Mouse (Mus musculus): ENCODE data around the gene Ptprr. TPM values are rescaled to one million over a fixed set of nuclear protein-coding genes. Genes with fewer than 3 reads are reported as not detected.

Gene Ptprr
- total RNA-seq (2014; fragmentation: Nextera tagmentation), result 0.83 TPM in 1 of 2 replicates, not detected in the other
- 0.73 and 2.0 TPM in 2 replicates for total RNA-seq (2017)

- peak; percentile 89 for ATAC-seq (replicated peaks; ENCODE audit: poor library complexity, severe bottlenecking)
Measured at GRCm38 (mm10) chr10:116017845-116018479, at the start of gene Ptprr. TSS of gene Ptprr (plus strand) at chr10:116018213.

GRCm38 (mm10) chr10:115976345-115976744 lies 41.7 kb upstream of the Ptprr start:
- no peak for ATAC-seq (replicated peaks; ENCODE audit: poor library complexity, severe bottlenecking)

- no peak for ATAC-seq (replicated peaks; ENCODE audit: poor library complexity, severe bottlenecking)
Measured at GRCm38 (mm10) chr10:115978992-115979391, 39.0 kb upstream of the Ptprr start.

- no peak for ATAC-seq (replicated peaks; ENCODE audit: poor library complexity, severe bottlenecking)
Measured at GRCm38 (mm10) chr10:115980018-115980417, 38.0 kb upstream of the Ptprr start.

- no peak for ATAC-seq (replicated peaks; ENCODE audit: poor library complexity, severe bottlenecking)
Measured at GRCm38 (mm10) chr10:115984308-115984707, 33.7 kb upstream of the Ptprr start.

- no peak for ATAC-seq (replicated peaks; ENCODE audit: poor library complexity, severe bottlenecking)
Measured at GRCm38 (mm10) chr10:116001838-116002237, 16.2 kb upstream of the Ptprr start.

GRCm38 (mm10) chr10:116006675-116007074 lies 11.3 kb upstream of the Ptprr start:
- no peak for ATAC-seq (replicated peaks; ENCODE audit: poor library complexity, severe bottlenecking)

GRCm38 (mm10) chr10:116018480-116018891 lies 473 bp downstream of the Ptprr start:
- peak; percentile 15 for ATAC-seq (replicated peaks; ENCODE audit: poor library complexity, severe bottlenecking)

GRCm38 (mm10) chr10:116019086-116019860 lies 1.3 kb downstream of the Ptprr start:
- ATAC-seq (replicated peaks; ENCODE audit: poor library complexity, severe bottlenecking), result peak; percentile 63

GRCm38 (mm10) chr10:116021081-116021480 lies 3.1 kb downstream of the Ptprr start:
- no peak for ATAC-seq (replicated peaks; ENCODE audit: poor library complexity, severe bottlenecking)

- ATAC-seq (replicated peaks; ENCODE audit: poor library complexity, severe bottlenecking), result no peak
Measured at GRCm38 (mm10) chr10:116038150-116038549, 20.1 kb downstream of the Ptprr start.

- ATAC-seq (replicated peaks; ENCODE audit: poor library complexity, severe bottlenecking), result no peak
Measured at GRCm38 (mm10) chr10:116075954-116076353, 57.9 kb downstream of the Ptprr start.

GRCm38 (mm10) chr10:116078636-116079035 lies 60.6 kb downstream of the Ptprr start:
- no peak for ATAC-seq (replicated peaks; ENCODE audit: poor library complexity, severe bottlenecking)

- ATAC-seq (replicated peaks; ENCODE audit: poor library complexity, severe bottlenecking), result no peak
Measured at GRCm38 (mm10) chr10:116079396-116079795, 61.4 kb downstream of the Ptprr start.

- no peak for ATAC-seq (replicated peaks; ENCODE audit: poor library complexity, severe bottlenecking)
Measured at GRCm38 (mm10) chr10:116080841-116081240, 62.8 kb downstream of the Ptprr start.

- ATAC-seq (replicated peaks; ENCODE audit: poor library complexity, severe bottlenecking), result peak; percentile 59
Measured at GRCm38 (mm10) chr10:116083965-116084364, 66.0 kb downstream of the Ptprr start.

- 0 out of 2 replicates have a peak, but pooled peaks have one; percentile 25 for ATAC-seq (replicated peaks; ENCODE audit: poor library complexity, severe bottlenecking)
Measured at GRCm38 (mm10) chr10:116096466-116096865, 78.5 kb downstream of the Ptprr start.

GRCm38 (mm10) chr10:116098470-116098869 lies 80.5 kb downstream of the Ptprr start:
- ATAC-seq (replicated peaks; ENCODE audit: poor library complexity, severe bottlenecking), result peak; percentile 67

- ATAC-seq (replicated peaks; ENCODE audit: poor library complexity, severe bottlenecking), result 0 out of 2 replicates have a peak, but pooled peaks have one; percentile 37
Measured at GRCm38 (mm10) chr10:116108176-116108575, 90.2 kb downstream of the Ptprr start.

GRCm38 (mm10) chr10:116108730-116109129 lies 90.7 kb downstream of the Ptprr start:
- no peak for ATAC-seq (replicated peaks; ENCODE audit: poor library complexity, severe bottlenecking)

- ATAC-seq (replicated peaks; ENCODE audit: poor library complexity, severe bottlenecking), result peak; percentile 61
Measured at GRCm38 (mm10) chr10:116112868-116113267, 94.9 kb downstream of the Ptprr start.
